Mouse (Mus musculus): Measurements from ENCODE around the gene Gna12.

Gene Gna12

DNA sequence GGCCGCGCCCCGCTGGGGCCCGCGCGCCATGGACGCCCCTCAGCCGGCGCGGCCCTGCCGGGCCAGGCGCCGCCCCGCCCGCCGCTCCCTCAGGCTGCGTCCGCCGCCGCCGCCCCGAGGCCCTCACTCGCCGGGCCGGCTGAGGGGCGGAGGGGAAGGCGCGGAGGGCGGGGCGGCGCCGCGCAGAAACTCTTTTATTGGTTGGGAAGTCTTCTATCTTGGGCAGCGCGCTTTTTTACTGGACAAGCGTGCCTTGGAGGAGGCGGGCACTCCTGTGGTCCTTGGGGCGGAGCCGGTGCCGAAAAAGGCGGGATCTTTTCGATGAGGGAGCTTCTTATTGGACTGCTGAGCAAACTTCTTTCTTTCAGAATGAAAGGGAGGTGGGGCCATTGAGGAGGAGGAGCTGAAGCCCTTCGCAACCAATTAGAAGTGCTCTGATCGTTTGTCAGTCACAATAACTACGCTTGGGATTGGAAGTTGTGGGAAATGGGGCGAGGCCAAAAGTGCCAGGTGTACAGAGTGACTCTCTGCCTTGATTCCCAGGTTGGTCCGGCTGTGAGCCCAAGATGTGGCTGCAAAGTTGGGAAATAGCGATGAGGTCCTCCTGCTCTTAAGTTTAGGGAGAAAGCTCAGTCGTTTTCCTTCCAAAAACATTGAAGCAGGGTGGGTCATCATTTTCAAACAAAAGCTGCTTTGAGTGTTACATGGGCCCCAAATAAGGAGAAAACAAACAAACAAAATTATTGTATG lies at the start of gene Gna12:
Gna12 (minus strand) TSS at position 118 of the 750 bp plus-strand sequence.
- DNase-seq (ENCODE audit: low spot score in 2 of 2), result peak; percentile 97

DNA sequence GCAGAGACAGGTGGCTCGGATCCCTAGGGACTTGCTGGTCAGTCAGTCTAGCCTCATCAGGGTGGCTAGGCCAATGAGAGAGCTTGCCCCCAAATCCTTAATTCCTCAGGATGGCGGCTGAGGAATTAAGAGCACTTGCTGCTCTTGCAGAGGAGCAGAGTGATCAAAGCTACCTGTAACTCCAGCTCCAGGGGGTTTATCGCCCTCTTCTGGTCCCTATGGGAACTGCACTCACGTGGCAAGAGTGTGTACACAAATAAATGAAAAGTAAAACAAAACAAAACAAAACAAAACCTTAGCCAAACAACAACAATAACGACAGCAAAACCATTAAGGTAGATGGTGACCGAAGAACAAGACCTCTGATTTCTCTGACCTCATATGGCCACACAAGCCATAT lies 48.4 kb upstream of the Gna12 start:
- no peak for DNase-seq (ENCODE audit: low spot score in 2 of 2)

DNA sequence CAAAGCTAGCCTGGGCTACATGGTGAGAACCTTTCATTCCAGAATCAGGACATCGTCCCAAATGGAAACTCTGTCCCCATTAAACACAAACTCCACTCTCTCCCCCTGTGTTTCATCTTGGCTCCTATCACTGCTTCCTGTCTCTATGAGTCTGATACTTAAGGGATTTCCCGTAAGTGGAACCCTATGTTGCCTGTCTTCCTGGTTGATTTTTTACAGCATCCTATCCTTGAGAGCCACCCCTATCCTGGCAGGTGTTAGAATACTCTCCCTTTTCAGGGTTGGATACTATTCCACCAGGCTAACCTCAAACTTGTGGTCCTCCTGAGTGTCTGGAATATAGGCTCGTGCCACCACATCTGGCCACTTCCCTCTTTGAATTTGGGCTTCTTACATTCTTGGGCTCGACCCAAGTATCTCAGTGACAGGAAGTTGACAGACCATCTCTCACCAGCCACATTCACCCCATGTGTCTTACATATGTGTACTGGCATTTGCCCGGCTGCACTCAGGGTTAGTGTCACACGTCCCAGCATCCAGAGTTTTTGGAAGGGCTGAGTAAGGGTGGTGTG lies 43.6 kb upstream of the Gna12 start:
- no peak for DNase-seq (ENCODE audit: low spot score in 2 of 2)

GRCm38 (mm10) chr5:140873039-140873551 lies 42.9 kb upstream of the Gna12 start:
- peak; percentile 38 to 45 for DNase-seq (ENCODE audit: low spot score in 2 of 2)

DNA sequence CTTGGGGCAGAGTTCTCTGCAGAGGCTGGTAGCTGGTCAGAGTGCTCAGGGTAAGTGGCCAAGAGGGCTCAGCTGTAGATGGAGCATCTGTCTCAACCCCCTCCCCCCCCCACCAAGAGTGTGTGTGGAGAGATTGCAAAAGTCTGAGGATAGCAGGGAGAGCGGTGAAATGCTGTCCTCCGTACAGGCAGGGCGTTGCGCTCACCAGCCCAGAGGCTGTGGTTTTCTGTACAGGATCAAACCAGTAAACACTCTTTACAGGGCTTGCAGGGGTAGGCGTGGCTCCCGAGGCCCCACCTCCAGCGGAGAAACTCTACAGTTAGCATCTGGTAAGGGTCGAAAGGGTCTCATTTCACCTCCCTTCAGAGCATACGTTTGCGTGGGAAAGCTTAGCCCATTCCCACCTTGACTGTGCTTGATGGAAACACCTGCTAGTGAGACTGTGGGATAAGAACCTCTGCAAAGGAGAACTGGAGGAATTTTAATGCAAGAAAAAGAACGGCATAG lies 42.4 kb upstream of the Gna12 start:
- no peak for DNase-seq (ENCODE audit: low spot score in 2 of 2)

DNA sequence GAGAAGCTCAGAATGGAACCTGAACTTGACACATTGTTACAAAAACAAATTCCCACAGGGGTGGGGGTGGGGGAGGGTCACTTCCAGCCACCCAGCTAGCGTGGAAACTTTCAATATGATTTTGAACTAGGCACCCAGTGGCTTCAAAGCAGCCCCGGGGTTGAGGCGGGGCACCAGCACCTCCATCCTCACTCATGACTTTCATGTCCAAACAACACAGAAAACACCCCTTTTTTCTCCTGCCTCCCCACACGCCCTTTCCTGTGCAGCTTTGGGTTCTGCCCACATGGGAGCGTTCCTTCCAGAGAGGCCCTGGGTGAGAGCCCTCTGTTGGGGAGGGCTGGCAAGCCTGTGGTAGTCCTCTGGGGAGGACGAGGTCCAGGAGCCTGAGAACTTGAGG lies 41.0 kb upstream of the Gna12 start:
- no peak for DNase-seq (ENCODE audit: low spot score in 2 of 2)

DNA sequence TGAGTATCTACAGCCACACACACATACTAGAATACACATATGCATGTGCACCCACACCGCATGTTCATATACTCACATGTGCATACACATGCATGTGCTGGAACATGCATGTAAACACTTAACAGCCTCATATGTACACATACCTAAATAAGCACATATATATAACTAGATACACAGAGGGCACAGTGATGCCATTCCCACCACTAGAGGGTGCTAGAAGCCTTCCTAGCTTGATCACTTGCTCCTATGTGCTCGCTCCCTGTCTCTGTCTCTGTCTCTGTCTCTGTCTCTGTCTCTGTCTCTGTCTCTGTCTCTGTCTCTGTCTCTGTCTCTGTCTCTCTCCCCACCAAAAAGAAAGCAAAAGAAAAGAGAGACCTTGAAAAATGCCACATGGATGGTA lies 38.8 kb upstream of the Gna12 start:
- DNase-seq (ENCODE audit: low spot score in 2 of 2), result peak; percentile 76 to 84

DNA sequence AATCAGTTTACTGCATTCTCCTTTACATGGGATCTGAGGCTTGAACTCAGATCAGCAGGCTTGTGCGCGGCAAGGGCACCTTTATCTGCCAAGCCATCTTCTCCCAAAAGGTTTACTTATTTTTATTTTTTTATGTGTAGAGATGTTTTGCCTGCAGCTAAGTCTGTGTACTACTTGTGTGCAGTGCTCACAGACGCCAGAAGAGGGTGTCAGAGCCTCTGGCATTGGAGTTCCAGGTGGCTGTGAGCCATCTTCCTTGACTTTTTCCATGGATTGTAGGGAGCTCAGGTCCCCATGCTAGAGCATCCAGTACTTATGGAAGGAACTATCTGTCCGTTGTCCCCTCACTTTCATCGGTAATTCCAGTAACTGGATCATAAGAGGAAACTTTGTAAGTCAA lies 29.5 kb upstream of the Gna12 start:
- no peak for DNase-seq (ENCODE audit: low spot score in 2 of 2)

DNA sequence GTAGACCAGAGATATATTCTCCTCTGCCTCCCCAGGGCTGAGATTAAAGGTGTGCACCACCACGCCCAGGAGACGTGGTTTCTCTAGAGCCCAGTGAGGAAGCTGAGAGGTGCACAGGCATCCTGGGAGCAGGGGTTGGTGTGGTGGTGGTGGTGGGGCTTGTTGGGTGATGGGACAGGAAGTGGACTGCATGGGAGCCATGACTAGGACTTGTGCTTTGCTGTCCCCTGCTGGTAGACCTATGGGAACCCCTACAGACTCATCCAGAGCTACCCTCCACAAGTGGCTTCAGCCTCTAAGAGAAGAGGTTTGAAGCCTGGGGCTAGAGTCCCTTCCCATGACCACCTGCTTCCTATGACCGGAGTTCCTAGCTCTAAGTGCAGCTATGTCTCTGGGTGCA lies 28.1 kb upstream of the Gna12 start:
- no peak for DNase-seq (ENCODE audit: low spot score in 2 of 2)

DNA sequence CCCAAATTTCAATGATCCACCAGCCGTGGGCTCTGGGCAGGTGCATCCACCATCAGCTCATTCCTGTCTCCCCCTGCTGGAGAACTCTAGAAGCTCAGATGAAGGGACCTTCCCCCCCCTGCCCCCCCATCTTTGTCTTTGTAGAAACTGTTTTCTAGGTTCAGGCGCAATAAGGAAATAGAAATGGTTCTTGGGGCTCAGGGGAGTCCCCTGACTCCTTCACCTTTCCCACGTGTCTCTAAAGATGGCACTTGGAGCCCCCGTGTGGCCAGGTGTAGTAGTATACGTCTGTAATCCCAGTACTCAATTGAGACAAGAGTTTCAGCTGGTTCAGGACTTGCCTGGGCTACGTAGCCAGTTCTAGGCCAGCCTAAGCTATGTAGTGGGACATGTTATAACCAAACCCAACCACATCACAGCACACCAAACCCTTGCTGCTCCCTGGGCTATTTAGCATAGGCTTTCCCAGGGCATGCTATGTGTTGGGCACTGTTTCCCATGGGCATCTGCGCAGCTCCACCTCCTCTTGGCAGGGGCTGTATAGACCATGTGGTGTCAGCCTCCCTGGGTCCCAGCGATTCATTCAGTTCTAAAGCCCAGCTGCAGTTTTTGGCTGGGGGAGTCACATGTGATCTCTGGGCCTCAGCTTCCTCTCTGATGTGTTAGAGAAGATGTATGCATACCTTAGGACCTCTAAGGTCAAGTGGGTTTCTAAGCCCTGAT lies 27.4 kb upstream of the Gna12 start:
- no peak for DNase-seq (ENCODE audit: low spot score in 2 of 2)

- DNase-seq (ENCODE audit: low spot score in 2 of 2), result no peak
Measured at GRCm38 (mm10) chr5:140855909-140856530, 25.8 kb upstream of the Gna12 start.

DNA sequence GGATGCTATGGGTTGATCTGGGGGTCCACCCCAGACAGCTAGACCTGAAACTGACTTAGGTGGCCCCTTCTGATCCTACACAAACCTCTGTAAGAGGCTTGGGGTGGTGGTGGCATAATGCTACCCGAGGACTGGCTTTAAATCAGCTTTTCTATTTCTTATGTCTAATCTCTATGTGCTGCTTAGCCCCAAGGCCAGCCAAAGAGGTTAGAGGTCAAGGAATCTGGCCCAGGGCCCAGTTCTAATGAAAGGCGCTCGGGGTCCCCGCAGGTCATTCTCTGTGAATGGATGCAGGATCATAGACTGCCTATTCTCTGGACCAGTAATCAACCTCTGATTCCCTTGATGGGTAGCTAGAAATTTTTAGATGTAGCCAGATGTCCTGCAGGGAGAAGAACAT lies 24.5 kb upstream of the Gna12 start:
- no peak for DNase-seq (ENCODE audit: low spot score in 2 of 2)

GRCm38 (mm10) chr5:140853723-140854122 lies 23.5 kb upstream of the Gna12 start:
- DNase-seq (ENCODE audit: low spot score in 2 of 2), result no peak

GRCm38 (mm10) chr5:140852435-140852996 lies 22.3 kb upstream of the Gna12 start:
- DNase-seq (ENCODE audit: low spot score in 2 of 2), result no peak

DNA sequence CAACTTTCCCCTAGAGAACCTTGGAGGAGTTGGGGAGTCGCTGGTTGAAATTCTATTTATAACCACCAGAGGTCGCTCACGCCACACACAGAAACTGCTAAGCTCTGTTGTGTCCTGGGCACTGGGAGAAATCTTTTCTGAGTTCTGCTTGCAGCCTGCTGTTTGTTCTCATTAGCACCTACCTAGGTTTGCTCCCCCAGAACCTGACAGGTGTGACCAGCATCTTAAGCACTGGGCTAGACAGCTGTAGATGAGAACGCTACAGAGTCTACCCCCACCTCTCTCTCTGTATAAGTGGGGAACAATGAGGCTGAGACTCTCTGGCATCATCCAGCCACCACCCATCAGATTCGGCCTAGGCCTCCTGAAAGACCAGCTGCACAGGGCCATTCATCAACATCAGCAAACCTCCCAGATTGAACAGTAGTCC lies 17.1 kb upstream of the Gna12 start:
- DNase-seq (ENCODE audit: low spot score in 2 of 2), result peak; percentile 62 to 63

DNA sequence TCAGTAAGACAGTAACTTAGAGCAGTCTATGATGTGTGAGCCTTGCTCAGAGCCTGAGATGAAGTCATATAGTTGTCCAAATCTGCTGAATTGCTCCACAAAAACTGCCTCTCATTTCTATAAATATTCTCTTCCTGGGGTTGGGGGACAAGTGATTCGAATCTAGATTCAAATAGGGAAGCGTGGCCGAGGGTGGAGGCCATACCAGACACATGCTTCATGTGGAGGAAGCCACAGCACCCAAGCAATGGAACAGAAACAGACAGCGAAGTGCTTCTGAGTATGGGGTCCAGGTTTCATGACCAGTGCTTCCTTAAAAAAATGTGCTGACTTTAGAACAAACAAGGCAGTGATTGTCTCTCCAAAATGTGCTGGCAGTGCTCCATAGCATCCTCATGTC lies 11.7 kb upstream of the Gna12 start:
- DNase-seq (ENCODE audit: low spot score in 2 of 2), result no peak

DNA sequence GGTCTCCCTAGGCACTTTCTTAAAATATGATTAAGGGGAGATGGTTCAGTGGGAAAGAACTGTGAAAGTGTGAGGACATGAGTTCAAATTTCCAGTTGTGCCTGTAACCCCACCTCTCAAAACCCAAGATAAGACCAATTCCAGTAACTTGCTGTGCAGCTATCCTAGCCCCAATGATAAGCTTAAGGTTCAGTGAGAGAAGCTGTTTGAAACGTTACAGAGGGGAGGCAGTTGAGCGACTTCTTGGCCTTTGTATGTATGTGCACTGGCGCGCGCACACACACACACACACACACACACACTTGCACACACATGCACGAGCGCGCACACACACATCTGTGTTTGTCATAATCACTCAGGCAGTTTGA lies 817 bp upstream of the Gna12 start:
- no peak for DNase-seq (ENCODE audit: low spot score in 2 of 2)

DNA sequence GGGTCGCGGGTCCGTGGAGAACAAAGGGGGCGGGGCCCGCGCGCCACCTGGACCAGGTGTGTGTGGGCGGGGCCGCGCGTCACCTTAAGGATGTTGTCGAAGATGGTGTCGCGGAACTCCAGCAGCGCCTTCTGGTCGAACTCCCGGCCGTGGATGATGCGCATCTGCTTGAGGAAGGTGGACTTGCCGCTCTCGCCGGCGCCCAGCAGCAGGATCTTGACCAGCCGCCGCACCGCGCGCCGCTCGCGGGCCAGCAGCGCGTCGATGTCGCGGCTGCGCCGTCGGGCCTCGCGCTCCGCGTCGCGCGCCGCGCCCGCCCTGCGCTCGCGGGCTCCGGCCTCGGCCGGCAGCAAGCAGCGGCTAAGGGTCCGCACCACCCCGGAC lies 328 bp downstream of the Gna12 start:
- DNase-seq (ENCODE audit: low spot score in 2 of 2), result peak in 1 of 2 experiments; percentile 52

- DNase-seq (ENCODE audit: low spot score in 2 of 2), result no peak
Measured at GRCm38 (mm10) chr5:140829081-140829910, 935 bp downstream of the Gna12 start.

GRCm38 (mm10) chr5:140828363-140828762 lies 1.9 kb downstream of the Gna12 start:
- no peak for DNase-seq (ENCODE audit: low spot score in 2 of 2)

GRCm38 (mm10) chr5:140827896-140828295 lies 2.3 kb downstream of the Gna12 start:
- no peak for DNase-seq (ENCODE audit: low spot score in 2 of 2)
